Mouse (Mus musculus): ENCODE measurements around the gene Dhrs3. TPM values are rescaled to one million over a fixed set of nuclear protein-coding genes. Genes with fewer than 3 reads are reported as not detected.

The Dhrs3 gene
- polyA plus RNA-seq, 1 experiment from 2014 or later = 19.6 TPM

- no peak for ATAC-seq (replicated peaks)
Measured at GRCm38 (mm10) chr4:144965255-144965654, 72.6 kb downstream of the Dhrs3 start.

DNA sequence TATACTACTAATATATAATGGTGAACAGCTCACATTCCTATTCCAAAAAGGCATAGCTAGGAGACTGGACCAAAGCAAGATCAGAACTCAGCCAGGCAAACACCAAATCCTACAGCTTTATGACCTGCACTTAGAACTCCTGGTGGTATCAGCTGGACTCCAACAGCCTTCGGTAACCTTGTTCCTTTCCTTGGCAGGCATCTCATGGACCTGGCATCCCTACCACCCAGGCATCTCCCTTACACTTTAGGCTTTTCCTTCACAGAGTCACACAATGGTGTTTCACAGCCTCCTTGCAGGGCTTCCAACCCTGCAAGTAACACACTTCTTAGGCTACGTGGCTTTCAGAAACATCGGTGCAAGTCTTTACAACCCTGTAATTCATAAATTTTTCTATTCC, 75.7 kb downstream of the Dhrs3 start:
- ATAC-seq (replicated peaks) = no peak
- WGBS = 94% methylated on average over 3 of the region's 3 CpGs
- Histone ChIP-seq H3K4me3 (no peak overlapping the region), H3K4me1 (no peaks in the 10 kb centered on the region), H3K36me3 (no peaks in the 10 kb centered on the region), H3K27ac (replicated peaks) (no peak overlapping the region), H3K9me3 (no peaks in the 10 kb centered on the region), H3K9ac (replicated peaks) (no peak overlapping the region), H3K4me2 (replicated peaks) (no peak overlapping the region), H3K27me3 (no peaks in the 10 kb centered on the region)

More at GRCm38 (mm10) chr4:144965255-144965654, 72.6 kb downstream of the Dhrs3 start:
- Histone ChIP-seq H3K4me2 (replicated peaks) (no peak overlapping the region), H3K9ac (replicated peaks) (no peak overlapping the region), H3K4me3 (no peak overlapping the region), H3K36me3 (no peaks in the 10 kb centered on the region), H3K4me1 (no peaks in the 10 kb centered on the region), H3K27me3 (no peaks in the 10 kb centered on the region), H3K27ac (replicated peaks) (no peak overlapping the region), H3K9me3 (no peaks in the 10 kb centered on the region)
- 70% methylated on average over 2 of the region's 2 CpGs for WGBS

GRCm38 (mm10) chr4:144969030-144969429, 76.4 kb downstream of the Dhrs3 start:
- Histone ChIP-seq H3K4me2 (replicated peaks) (no peak overlapping the region), H3K4me3 (no peak overlapping the region), H3K27me3 (no peaks in the 10 kb centered on the region), H3K27ac (replicated peaks) (no peak overlapping the region), H3K36me3 (no peaks in the 10 kb centered on the region), H3K9ac (replicated peaks) (no peak overlapping the region), H3K9me3 (no peaks in the 10 kb centered on the region), H3K4me1 (no peaks in the 10 kb centered on the region)
- 72% methylated on average over 6 of the region's 6 CpGs for WGBS
- ATAC-seq (replicated peaks) = no peak

DNA sequence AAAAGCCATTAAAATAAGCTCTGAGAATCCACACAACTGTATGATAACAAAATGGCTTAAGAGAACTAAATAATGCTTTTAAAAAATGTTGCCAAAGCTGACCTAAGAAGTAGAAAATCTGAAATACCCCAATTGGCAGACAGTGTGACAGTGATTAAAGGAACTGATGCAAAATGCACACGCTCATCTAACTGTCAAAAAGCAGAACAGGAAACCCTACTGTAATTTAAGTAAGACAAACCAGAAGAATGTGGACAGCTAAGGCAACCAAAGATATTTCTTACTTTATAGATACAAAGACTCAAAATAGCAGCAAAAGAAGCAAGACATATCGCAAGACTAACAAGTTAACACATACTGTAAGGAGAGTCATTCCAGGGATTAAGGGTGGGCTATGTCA, 78.4 kb downstream of the Dhrs3 start:
- no peak overlapping the region for H3K4me3 ChIP-seq
- 94% methylated on average over 2 of the region's 2 CpGs for WGBS
- H3K27me3 ChIP-seq = no peaks in the 10 kb centered on the region
- no peaks in the 10 kb centered on the region for H3K4me1 ChIP-seq
- no peaks in the 10 kb centered on the region for H3K9me3 ChIP-seq
- H3K4me2 ChIP-seq (replicated peaks) = no peak overlapping the region
- H3K9ac ChIP-seq (replicated peaks) = no peak overlapping the region
- H3K27ac ChIP-seq (replicated peaks) = no peak overlapping the region
- H3K36me3 ChIP-seq = no peaks in the 10 kb centered on the region; the same call in 1 of the 2 replicates
- no peak for ATAC-seq (replicated peaks)

GRCm38 (mm10) chr4:144972948-144973720, 80.5 kb downstream of the Dhrs3 start:
- no peak overlapping the region for H3K27ac ChIP-seq (replicated peaks)
- ATAC-seq (replicated peaks) = no peak
- no peaks in the 10 kb centered on the region for H3K27me3 ChIP-seq
- H3K4me2 ChIP-seq (replicated peaks) = no peak overlapping the region
- no peaks in the 10 kb centered on the region; the same call in 1 of the 2 replicates for H3K36me3 ChIP-seq
- no peaks in the 10 kb centered on the region for H3K4me1 ChIP-seq
- WGBS = 74% methylated on average over 6 of the region's 6 CpGs
- H3K9me3 ChIP-seq = no peaks in the 10 kb centered on the region
- no peak overlapping the region for H3K4me3 ChIP-seq
- no peak overlapping the region for H3K9ac ChIP-seq (replicated peaks)

DNA sequence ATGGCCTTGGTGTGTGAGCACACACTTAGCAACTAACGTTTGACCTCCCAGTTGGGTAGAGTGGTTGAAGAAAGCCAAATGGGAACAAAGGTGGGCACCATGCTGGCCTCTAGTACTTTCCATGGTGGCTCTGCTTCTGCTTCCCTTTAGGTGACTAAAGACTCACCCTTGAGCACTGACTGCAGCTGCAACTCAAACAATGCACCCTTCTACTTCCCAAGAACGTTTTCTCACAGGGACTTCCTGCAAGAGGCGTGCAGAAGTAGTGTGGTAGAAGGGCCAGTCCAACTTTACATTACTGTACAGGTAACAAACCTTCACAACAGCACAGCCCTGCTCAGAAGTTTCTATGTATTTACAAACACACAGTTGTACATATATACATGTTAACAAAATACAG, 81.8 kb downstream of the Dhrs3 start:
- Histone ChIP-seq H3K4me3 (no peak overlapping the region), H3K9me3 (no peaks in the 10 kb centered on the region), H3K9ac (replicated peaks) (no peak overlapping the region), H3K4me2 (replicated peaks) (no peak overlapping the region), H3K36me3 (no peaks in the 10 kb centered on the region; the same call in 1 of the 2 replicates), H3K27ac (replicated peaks) (no peak overlapping the region), H3K27me3 (no peaks in the 10 kb centered on the region), H3K4me1 (no peaks in the 10 kb centered on the region)
- WGBS = 86% methylated on average over 3 of the region's 3 CpGs
- ATAC-seq (replicated peaks) = no peak

- ATAC-seq (replicated peaks) = no peak
- Histone ChIP-seq H3K4me3 (no peak overlapping the region), H3K27me3 (no peaks in the 10 kb centered on the region), H3K9ac (replicated peaks) (no peak overlapping the region), H3K27ac (replicated peaks) (no peak overlapping the region), H3K36me3 (no peaks in the 10 kb centered on the region; the same call in 1 of the 2 replicates), H3K4me2 (replicated peaks) (no peak overlapping the region), H3K9me3 (no peaks in the 10 kb centered on the region), H3K4me1 (no peaks in the 10 kb centered on the region)
- WGBS = 46% methylated on average over 2 of the region's 2 CpGs
Measured at GRCm38 (mm10) chr4:144975505-144975904, 82.9 kb downstream of the Dhrs3 start.

GRCm38 (mm10) chr4:144977057-144977456, 84.4 kb downstream of the Dhrs3 start:
- H3K27ac ChIP-seq (replicated peaks) = no peak overlapping the region
- ATAC-seq (replicated peaks) = no peak
- H3K4me3 ChIP-seq = no peak overlapping the region
- H3K4me1 ChIP-seq = no peaks in the 10 kb centered on the region
- H3K9me3 ChIP-seq = no peaks in the 10 kb centered on the region
- peaks cover 5% of the 10 kb centered on the region for H3K36me3 ChIP-seq
- WGBS = 89% methylated on average over 1 of the region's 1 CpGs
- H3K9ac ChIP-seq (replicated peaks) = no peak overlapping the region
- H3K4me2 ChIP-seq (replicated peaks) = no peak overlapping the region
- no peaks in the 10 kb centered on the region for H3K27me3 ChIP-seq

Other genes starting within 250 kb of the Dhrs3 start
- not detected in 2 replicates for gene Gm436, start 206.5 kb upstream of the Dhrs3 start, polyA plus RNA-seq (2015; fragmentation: Nextera tagmentation; extraction: Ambion mirVana)
- gene Gm13178, start 171.4 kb upstream of the Dhrs3 start, polyA plus RNA-seq (2015; fragmentation: Nextera tagmentation; extraction: Ambion mirVana) = not detected in 2 replicates
- gene Gm438, start 106.2 kb upstream of the Dhrs3 start, polyA plus RNA-seq (2015; fragmentation: Nextera tagmentation; extraction: Ambion mirVana) = not detected in 2 replicates